Mouse (Mus musculus) heart, embryonic 10.5 days (tissue): ENCODE measurements around the gene Klf7. TPM values are rescaled to one million over a fixed set of nuclear protein-coding genes. Genes with fewer than 3 reads are reported as not detected.

Experiments
- DNase-seq: peaks from one replicate; pipeline ENCODE4 v3.0.0-alpha.2; 2017; ENCODE audit warnings: low spot score
- H3K27ac ChIP-seq: fragments of 300-500 bp; sonication (generic); 2 replicates; pipeline ENCODE4 v1.5.1; 2016; ENCODE audit warnings: mild to moderate bottlenecking
- H3K27me3 ChIP-seq: fragments of 300-500 bp; sonication (generic); 2 replicates; pipeline ENCODE4 v1.6.1; 2016; ENCODE audit warnings: mild to moderate bottlenecking; ENCODE audit not compliant: poor library complexity, insufficient read depth, severe bottlenecking
- H3K36me3 ChIP-seq: fragments of 300-500 bp; sonication (generic); 2 replicates; pipeline ENCODE4 v1.6.1; 2016; ENCODE audit warnings: mild to moderate bottlenecking, moderate library complexity
- H3K4me1 ChIP-seq: fragments of 300-500 bp; sonication (generic); 2 replicates; pipeline ENCODE4 v1.6.1; 2016; ENCODE audit warnings: mild to moderate bottlenecking
- H3K4me3 ChIP-seq: fragments of 300-500 bp; sonication (generic); 2 replicates; pipeline ENCODE4 v1.5.1; 2016; ENCODE audit warnings: mild to moderate bottlenecking, moderate library complexity
- H3K9me3 ChIP-seq: fragments of 300-500 bp; sonication (generic); 2 replicates; pipeline ENCODE4 v1.6.1; 2016; ENCODE audit warnings: mild to moderate bottlenecking, moderate library complexity
- WGBS: fragments of 180-500 bp; shearing (Covaris S2); methylation state at CpG from one replicate; pipeline ENCODE4 v1.1.7; 2016; 5-methylcytosine and 5-hydroxymethylcytosine counted together
- polyA plus RNA-seq: library from polyadenylated mRNA; unstranded; fragments of >200 nt; fragmentation: Nextera tagmentation; extraction: Ambion mirVana; gene quantifications from 2 replicates; pipeline ENCODE4 v1.2.1, GENCODE M21; 2016

Klf7 gene
- polyA plus RNA-seq: 15.1 and 15.8 TPM in 2 replicates

DNA sequence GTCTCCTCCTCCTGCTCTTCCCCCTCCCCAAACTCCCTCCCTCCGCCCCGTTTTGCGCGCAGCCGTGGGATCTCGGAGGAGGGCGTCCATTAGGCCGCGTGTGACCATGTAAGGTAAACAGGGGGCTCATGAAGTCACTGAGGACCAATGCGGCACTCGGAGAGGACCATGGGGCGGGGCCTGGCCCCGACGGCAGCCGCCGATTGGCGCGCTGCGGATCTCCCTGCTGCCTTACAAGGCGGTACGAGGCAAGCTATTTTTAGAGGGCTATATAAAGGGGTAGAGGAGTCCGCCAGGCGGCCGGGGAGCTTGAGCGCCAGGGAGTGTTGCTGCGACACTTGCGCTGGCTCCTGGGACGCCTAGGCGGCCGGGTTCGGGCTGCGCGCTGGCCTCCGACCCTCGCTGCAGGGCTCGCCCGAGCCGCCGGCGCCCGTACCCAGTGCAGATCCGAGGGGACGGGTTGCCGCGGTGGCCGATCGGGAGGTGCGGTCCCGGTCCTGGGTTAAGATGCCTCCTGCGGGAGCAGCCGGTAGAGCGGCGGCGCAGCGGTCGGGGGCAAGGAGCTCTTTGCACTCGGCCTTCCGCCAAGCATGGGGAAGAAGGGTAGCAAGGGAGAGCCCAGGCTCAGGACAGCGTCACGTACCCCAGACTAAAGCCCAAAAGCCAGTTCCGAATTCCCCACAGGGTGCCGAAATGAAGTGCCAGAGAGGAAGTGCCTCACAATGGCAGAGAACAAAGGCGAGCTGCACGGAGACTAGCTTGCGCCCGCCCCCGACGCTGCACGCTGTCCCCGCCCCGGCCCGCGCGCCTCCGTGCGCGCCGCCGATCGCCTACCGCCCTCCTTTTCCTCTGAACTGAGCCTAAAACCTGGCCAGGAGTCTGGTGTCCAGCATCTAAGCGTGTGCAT lies at the start of gene Klf7:
TSS of gene Klf7 (minus strand) at position 724 of the 907 bp plus-strand sequence.
- peak within 1 kb of the TSS; percentile 77 for H3K4me3 ChIP-seq
- no peaks in the 10 kb centered on the region for H3K9me3 ChIP-seq
- H3K36me3 ChIP-seq: no peaks in the 10 kb centered on the region
- DNase-seq: peak; percentile 99
- H3K27ac ChIP-seq: peak within 1 kb of the TSS; percentile 100
- WGBS: under 1% methylated on average over 81 of the region's 82 CpGs
- H3K4me1 ChIP-seq: peaks cover 31% of the 10 kb centered on the region
- no peaks in the 10 kb centered on the region for H3K27me3 ChIP-seq

DNA sequence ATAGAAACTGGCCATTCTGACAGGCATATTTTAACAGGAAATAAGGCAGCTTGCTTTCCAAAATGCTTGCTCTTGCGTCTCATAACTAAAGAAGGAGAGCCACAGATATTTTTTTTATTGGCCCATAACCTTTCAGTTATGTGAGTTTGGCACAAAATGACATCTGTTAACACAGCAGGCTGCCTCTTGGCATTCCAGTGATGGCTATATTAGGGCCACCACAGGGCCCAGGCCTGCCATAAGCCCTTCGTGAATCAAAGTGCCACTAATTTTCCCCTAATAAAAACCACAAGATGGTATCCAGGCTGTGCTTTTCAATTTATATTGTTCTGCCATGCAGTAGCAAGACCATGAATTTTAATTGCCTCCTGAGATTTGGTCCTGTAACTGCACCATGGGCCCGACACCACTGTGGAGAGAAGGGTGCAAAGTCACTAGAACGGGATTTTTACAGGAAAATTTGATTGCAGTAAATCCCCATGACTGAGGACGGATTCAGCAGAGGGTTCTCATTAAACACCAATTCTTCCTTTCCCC lies 42.5 kb upstream of the Klf7 start:
- WGBS: 81% methylated on average over 5 of the region's 5 CpGs
- Histone ChIP-seq H3K4me3 (no peak overlapping the region), H3K36me3 (no peaks in the 10 kb centered on the region), H3K4me1 (no peaks in the 10 kb centered on the region), H3K27me3 (no peaks in the 10 kb centered on the region), H3K9me3 (no peaks in the 10 kb centered on the region), H3K27ac (no peak overlapping the region)
- no peak for DNase-seq

DNA sequence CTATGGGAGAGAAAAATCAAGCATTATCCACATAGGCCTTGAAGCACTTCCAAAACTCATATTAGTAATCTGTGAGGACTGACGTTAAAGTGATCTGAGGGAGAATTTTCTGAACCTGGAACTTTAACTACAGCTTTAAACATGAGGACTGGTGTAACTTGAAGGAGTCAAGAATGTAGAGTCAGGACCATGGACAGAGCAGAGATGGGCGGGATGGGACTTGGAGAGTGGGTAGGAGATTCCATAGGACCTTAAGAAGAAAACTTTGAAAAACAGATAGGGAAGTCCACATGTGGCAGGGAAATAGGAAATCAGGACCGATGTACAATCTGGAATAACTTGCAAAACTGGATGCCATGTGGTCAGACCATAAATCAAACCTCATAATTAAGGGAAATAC lies 36.7 kb upstream of the Klf7 start:
- Histone ChIP-seq H3K36me3 (no peaks in the 10 kb centered on the region), H3K27me3 (no peaks in the 10 kb centered on the region), H3K4me3 (no peak overlapping the region), H3K27ac (no peak overlapping the region), H3K4me1 (no peaks in the 10 kb centered on the region), H3K9me3 (no peaks in the 10 kb centered on the region)
- no peak for DNase-seq
- 36% methylated on average over 3 of the region's 3 CpGs for WGBS

DNA sequence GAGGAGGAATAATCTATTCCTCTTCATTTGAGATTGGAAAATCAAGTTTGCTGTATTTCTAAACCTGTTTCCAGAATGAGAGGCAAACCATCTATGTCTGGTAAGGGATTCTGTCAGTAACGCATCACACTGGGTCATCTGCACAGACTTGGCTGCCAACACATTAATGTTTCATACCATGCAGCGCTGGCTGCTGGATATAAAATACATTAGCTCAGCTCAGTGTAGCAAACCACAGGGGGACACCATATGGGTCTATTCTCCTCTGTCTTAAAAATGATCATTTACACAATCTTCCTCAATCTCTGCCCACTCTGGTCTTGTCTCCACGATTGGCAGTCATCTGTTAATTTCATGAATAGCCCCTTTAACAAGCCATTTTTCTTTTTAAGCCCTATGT lies 27.1 kb upstream of the Klf7 start:
- Histone ChIP-seq H3K4me3 (no peak overlapping the region), H3K9me3 (no peaks in the 10 kb centered on the region), H3K27me3 (no peaks in the 10 kb centered on the region), H3K27ac (no peak overlapping the region), H3K36me3 (no peaks in the 10 kb centered on the region), H3K4me1 (no peaks in the 10 kb centered on the region)
- 81% methylated on average over 3 of the region's 3 CpGs for WGBS
- DNase-seq: no peak

DNA sequence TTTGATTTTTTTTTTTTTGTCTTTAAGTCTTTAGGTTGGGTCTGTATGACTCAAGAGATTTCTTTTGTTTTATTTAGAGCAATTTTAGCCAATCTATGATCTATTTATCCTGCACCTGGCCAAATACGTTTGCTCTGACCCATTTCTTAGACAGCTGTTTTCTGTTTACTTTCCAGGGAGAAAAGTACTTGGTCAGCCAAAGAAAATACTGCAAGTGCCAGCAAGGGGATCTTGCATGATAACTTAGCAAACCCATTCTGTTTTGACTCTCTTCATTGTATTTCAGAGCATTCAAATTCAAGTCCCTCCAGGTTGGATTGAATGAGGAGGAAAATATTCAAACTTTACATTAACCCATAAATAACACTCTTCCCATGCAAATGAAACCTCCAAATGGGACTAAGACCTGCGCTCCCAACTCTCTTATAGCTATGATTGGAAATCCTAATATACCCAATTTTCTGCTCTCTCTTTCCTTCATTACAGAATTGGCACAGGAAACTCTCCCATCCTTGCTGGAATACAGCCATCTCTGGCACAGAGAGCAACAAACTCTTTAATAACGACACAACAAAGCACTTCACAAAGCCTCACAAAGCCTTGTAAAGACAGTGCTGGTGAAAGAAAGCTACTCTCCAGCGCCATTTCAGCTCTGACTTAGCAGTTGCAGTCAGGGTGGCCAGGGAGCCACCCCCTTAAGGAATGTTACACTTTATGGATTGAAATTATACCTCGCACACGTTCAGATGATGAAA lies 20.8 kb upstream of the Klf7 start:
- H3K9me3 ChIP-seq: no peaks in the 10 kb centered on the region
- no peaks in the 10 kb centered on the region for H3K36me3 ChIP-seq
- no peak for DNase-seq
- 68% methylated on average over 6 of the region's 6 CpGs for WGBS
- no peak overlapping the region for H3K27ac ChIP-seq
- H3K27me3 ChIP-seq: no peaks in the 10 kb centered on the region
- no peaks in the 10 kb centered on the region for H3K4me1 ChIP-seq
- no peak overlapping the region for H3K4me3 ChIP-seq

DNA sequence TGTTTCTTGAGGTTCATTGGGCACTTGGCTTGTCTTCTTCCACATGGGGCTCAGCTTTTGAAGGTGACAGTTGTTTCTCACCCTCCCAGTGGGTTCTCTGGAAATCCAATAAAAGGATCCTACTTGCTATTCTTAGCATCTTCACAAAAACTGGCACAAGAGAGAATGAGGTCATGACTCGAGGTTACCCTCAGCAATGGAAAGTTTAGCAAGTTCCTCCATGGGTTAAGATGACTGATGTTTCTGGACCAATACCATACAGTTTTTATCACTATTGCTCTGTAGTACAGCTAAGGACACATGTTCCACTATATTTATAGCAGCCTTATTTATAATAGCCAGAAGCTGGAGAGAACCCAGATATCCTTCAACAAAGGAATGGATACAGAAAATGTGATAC lies 12.4 kb upstream of the Klf7 start:
- 65% methylated on average over 1 of the region's 1 CpGs for WGBS
- Histone ChIP-seq H3K36me3 (no peaks in the 10 kb centered on the region), H3K4me3 (no peak overlapping the region), H3K4me1 (no peaks in the 10 kb centered on the region), H3K27me3 (no peaks in the 10 kb centered on the region), H3K9me3 (no peaks in the 10 kb centered on the region), H3K27ac (no peak overlapping the region)
- DNase-seq: no peak

DNA sequence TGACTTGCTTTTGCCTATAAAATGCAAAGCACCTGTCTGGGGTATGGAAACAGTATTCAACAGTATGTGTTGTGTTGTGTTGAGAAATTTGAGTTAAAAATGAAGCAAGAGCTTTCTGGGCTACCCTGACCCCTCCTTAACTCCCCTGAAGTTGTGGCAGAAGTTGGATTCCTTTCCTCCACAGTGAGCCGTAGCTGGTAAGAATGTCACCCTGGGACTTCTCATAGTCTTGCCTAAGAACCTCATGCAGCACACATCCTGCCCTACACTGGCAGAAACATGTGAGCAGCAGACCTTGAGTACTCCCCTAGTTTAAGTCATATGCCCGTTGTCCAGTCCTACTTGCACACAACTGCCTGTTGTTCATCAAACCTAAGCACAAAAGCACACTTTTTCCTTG lies 4.7 kb upstream of the Klf7 start:
- no peaks in the 10 kb centered on the region for H3K36me3 ChIP-seq
- 85% methylated on average over 2 of the region's 2 CpGs for WGBS
- H3K4me1 ChIP-seq: peaks cover 9% of the 10 kb centered on the region; the same call in 1 of the 2 replicates
- H3K27ac ChIP-seq: no peak overlapping the region
- H3K4me3 ChIP-seq: no peak overlapping the region
- no peaks in the 10 kb centered on the region for H3K9me3 ChIP-seq
- H3K27me3 ChIP-seq: no peaks in the 10 kb centered on the region
- DNase-seq: no peak

DNA sequence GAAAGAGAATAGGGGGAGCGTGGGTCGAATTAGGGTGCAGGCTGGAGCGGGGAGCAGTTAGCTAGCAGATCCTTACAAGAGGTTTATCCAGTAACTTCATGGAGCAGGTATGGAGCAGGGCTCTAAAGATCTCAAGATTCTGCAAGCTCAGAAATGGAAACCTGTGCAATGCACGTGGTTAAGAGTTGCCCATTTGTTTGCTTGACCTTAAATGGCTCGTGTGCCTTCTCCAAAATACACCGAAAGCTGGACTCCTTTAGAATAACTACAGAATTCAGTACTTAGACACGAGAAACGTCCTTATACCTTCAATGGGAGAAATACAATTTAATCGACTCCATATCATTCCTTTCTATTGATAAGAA lies 366 bp upstream of the Klf7 start:
- no peak for DNase-seq
- Histone ChIP-seq H3K4me3 (peak overlapping the region; percentile 77), H3K27ac (peak overlapping the region; percentile 100), H3K36me3 (no peaks in the 10 kb centered on the region), H3K27me3 (no peaks in the 10 kb centered on the region), H3K4me1 (peaks cover 31% of the 10 kb centered on the region), H3K9me3 (no peaks in the 10 kb centered on the region)
- 26% methylated on average over 9 of the region's 9 CpGs for WGBS

DNA sequence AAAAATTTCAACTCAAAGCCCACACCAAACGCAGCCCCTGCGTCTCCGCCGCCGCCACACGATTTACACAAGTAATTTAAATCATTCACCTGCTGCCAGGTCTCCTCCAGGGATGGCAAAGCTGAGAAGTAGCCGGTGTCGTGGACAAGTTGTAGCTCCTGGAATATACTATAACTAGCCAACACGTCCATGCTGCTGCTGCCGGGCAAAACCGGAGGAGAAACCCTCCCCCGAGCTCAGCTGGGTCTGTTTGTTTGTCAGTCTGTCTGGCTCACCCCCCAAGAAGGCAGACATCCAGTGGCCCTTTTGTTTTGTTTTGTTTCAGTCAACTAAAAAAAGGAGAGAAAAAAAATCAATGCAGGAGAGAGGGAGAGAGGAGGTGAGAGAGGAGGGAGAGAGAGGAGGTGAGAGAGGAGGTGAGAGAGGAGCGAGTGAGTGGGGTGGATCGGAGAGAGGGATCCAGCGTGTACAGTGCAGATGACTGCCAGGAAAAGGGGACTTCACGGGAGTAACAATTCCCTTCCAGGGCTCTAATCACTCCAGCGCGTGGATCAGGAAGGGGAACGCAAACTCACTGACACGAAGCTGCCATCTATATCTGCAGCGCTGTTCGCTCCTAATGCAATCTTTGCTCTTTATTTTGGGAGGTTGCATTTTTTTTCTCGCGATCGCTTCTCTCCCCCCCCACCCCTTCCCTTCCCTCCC lies 1.1 kb downstream of the Klf7 start:
- Histone ChIP-seq H3K4me3 (peak overlapping the region; percentile 77), H3K36me3 (no peaks in the 10 kb centered on the region), H3K4me1 (peaks cover 34% of the 10 kb centered on the region), H3K27me3 (no peaks in the 10 kb centered on the region), H3K27ac (peak overlapping the region; percentile 100), H3K9me3 (no peaks in the 10 kb centered on the region)
- no peak for DNase-seq
- 0% methylated on average over 25 of the region's 25 CpGs for WGBS

DNA sequence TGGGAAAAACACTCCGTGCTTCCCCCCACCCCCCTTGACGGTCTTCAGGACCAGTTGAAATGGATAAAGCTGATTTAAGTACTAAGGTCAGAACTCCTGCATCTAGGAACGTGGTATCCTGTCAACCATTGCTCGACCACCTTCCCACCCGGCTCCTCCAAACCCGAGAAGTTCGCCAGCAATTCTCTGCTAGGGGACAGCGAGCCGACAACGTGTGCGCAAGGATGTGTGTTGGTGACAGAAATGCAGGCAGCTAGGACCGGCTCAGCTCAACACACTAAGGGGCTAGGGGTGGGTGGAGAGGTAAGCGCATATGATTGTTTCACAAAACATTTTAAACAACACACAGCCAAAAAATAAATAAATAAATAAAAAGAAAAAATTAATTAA lies 1.7 kb downstream of the Klf7 start:
- Histone ChIP-seq H3K27me3 (no peaks in the 10 kb centered on the region), H3K9me3 (no peaks in the 10 kb centered on the region), H3K4me3 (peak overlapping the region; percentile 77), H3K36me3 (no peaks in the 10 kb centered on the region), H3K4me1 (peaks cover 39% of the 10 kb centered on the region), H3K27ac (peak overlapping the region; percentile 100)
- DNase-seq: no peak
- WGBS: 0% methylated on average over 13 of the region's 13 CpGs

DNA sequence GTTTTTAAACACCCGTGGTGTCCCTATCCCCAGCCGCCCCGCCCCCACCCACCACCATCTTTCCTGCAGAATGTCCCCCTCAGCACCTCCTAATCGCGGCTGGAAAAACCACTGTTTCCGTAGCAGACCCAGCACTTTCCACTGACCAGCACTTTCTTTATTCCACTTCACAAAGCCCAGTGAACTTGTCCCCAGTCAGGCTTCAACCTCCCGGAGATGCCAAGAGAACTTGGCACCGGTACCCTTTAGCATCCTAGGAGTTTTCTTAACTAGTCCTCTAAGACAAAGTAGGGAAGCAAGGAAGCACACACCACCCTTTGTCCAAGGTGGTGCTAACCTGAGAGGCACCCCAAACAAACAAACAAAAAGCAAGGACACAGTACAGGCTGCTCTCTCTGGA lies 2.2 kb downstream of the Klf7 start:
- WGBS: 1% methylated on average over 8 of the region's 8 CpGs

DNA sequence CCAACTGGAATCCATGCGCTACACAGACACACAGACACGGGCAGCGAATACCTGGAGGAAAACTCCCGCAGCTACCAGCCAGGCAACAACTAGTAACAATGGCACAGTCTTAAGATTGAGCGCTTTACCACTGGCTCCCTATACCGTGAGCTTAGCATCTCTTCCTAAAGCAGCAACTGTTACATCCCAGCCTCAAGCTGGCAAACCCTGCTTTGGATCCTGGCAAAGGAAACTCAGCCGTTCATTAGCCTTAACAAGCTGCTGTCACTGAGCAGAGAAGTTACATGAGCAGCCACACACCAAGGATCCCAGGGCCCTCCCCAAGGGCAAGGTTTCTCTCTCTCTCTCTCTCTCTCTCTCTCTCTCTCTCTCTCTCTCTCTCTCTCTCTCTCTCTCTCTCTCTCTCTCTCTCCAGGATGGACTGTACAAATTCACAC lies 2.7 kb downstream of the Klf7 start:
- H3K4me1 ChIP-seq: peaks cover 44% of the 10 kb centered on the region
- no peak for DNase-seq
- 11% methylated on average over 7 of the region's 7 CpGs for WGBS

More for the DNA sequence above, 2.2 kb downstream of the Klf7 start:
- Histone ChIP-seq H3K36me3 (no peaks in the 10 kb centered on the region), H3K27me3 (no peaks in the 10 kb centered on the region), H3K4me3 (peak overlapping the region; percentile 77), H3K27ac (peak overlapping the region; percentile 100), H3K9me3 (no peaks in the 10 kb centered on the region), H3K4me1 (peaks cover 44% of the 10 kb centered on the region)
- no peak for DNase-seq

More for the DNA sequence above, 2.7 kb downstream of the Klf7 start:
- no peaks in the 10 kb centered on the region for H3K36me3 ChIP-seq
- H3K9me3 ChIP-seq: no peaks in the 10 kb centered on the region
- H3K4me3 ChIP-seq: peak overlapping the region; percentile 77
- peak overlapping the region; percentile 100 for H3K27ac ChIP-seq
- no peaks in the 10 kb centered on the region for H3K27me3 ChIP-seq
